Mouse (Mus musculus): ENCODE data around the gene Atf5. TPM values are rescaled to one million over a fixed set of nuclear protein-coding genes. Genes with fewer than 3 reads are reported as not detected.

Gene Atf5
- total RNA-seq, 2 experiments from 2014 or later, result 144 to 202 TPM

GRCm38 (mm10) chr7:44821666-44822448 is 5.4 kb upstream of the Atf5 start:
- DNase-seq, result peak; percentile 12

GRCm38 (mm10) chr7:44820525-44820924 is 4.1 kb upstream of the Atf5 start:
- DNase-seq, result peak; percentile 1

GRCm38 (mm10) chr7:44819863-44820262 is 3.4 kb upstream of the Atf5 start:
- peak; percentile 64 for DNase-seq

- peak; percentile 7 for DNase-seq
Measured at GRCm38 (mm10) chr7:44819391-44819790, 2.9 kb upstream of the Atf5 start.

- DNase-seq, result peak; percentile 83
Measured at GRCm38 (mm10) chr7:44818751-44819235, 2.3 kb upstream of the Atf5 start.

- peak; percentile 5 for DNase-seq
Measured at GRCm38 (mm10) chr7:44818164-44818563, 1.7 kb upstream of the Atf5 start.

- peak; percentile 2 for DNase-seq
Measured at GRCm38 (mm10) chr7:44817441-44817840, 983 bp upstream of the Atf5 start.

GRCm38 (mm10) chr7:44815721-44816469 is 563 bp downstream of the Atf5 start, which contains the start of the genes Nup62 and Il4i1:
Gene Nup62 (plus strand): TSS chr7:44816088.
Gene Il4i1 (plus strand): TSS chr7:44816387.
- peak; percentile 99 for DNase-seq

- no peak for DNase-seq
Measured at GRCm38 (mm10) chr7:44814952-44815553, 1.4 kb downstream of the Atf5 start.

GRCm38 (mm10) chr7:44814423-44814822 is 2.0 kb downstream of the Atf5 start:
- DNase-seq, result no peak

- DNase-seq, result no peak
Measured at GRCm38 (mm10) chr7:44813985-44814384, 2.5 kb downstream of the Atf5 start.

GRCm38 (mm10) chr7:44812651-44813325 is 3.7 kb downstream of the Atf5 start:
- no peak for DNase-seq

- DNase-seq, result no peak
Measured at GRCm38 (mm10) chr7:44810819-44811557, 5.5 kb downstream of the Atf5 start.

GRCm38 (mm10) chr7:44810365-44810764 is 6.1 kb downstream of the Atf5 start:
- no peak for DNase-seq

GRCm38 (mm10) chr7:44809466-44809865 is 7.0 kb downstream of the Atf5 start:
- DNase-seq, result no peak

GRCm38 (mm10) chr7:44808927-44809326 is 7.5 kb downstream of the Atf5 start:
- DNase-seq, result no peak

GRCm38 (mm10) chr7:44792781-44793180 is 23.7 kb downstream of the Atf5 start:
- no peak for DNase-seq

GRCm38 (mm10) chr7:44790066-44790465 is 26.4 kb downstream of the Atf5 start:
- no peak for DNase-seq

- DNase-seq, result no peak
Measured at GRCm38 (mm10) chr7:44789531-44789930, 26.9 kb downstream of the Atf5 start.

GRCm38 (mm10) chr7:44780101-44780500 is 36.4 kb downstream of the Atf5 start:
- DNase-seq, result no peak

- no peak for DNase-seq
Measured at GRCm38 (mm10) chr7:44776849-44777498, 39.5 kb downstream of the Atf5 start.

Measured in adrenal gland, postnatal 10 days (tissue).